Mouse (Mus musculus) C2C12 (cell line): ENCODE measurements at regions not wholly inside any gene's neighbourhood (a gene's known extent, or its start where the extent isn't known, plus 50 kb on each side); places are given as distances from the start of the nearest gene placed in this dataset.

Source experiments
- H3K27me3 ChIP-seq: one replicate; pipeline ENCODE4 v1.6.1; 2011; ENCODE audit not compliant: control insufficient read depth, insufficient read depth, insufficient read length
- H3K36me3 ChIP-seq: one replicate; pipeline ENCODE4 v1.6.1; 2011; ENCODE audit not compliant: control insufficient read depth, insufficient read depth
- H3K4me3 ChIP-seq: one replicate; pipeline ENCODE4 v1.5.1; 2011; ENCODE audit warnings: mild to moderate bottlenecking, control low read depth; ENCODE audit not compliant: poor library complexity, insufficient read depth, severe bottlenecking
- H3K79me2 ChIP-seq: one replicate; pipeline ENCODE4 v1.6.1; 2011; ENCODE audit not compliant: control insufficient read depth, insufficient read depth
- H3K79me3 ChIP-seq: one replicate; pipeline ENCODE4 v1.6.1; 2011; ENCODE audit warnings: low read depth, control low read depth
- H3ac ChIP-seq: one replicate; pipeline ENCODE3; 2011; ENCODE audit warnings: low read depth; ENCODE audit not compliant: control insufficient read depth, insufficient read length
- CEBPB ChIP-seq: IDR thresholded peaks from one replicate; pipeline ENCODE4 v1.6.1; 2011; ENCODE audit warnings: low read depth, mild to moderate bottlenecking, control low read depth, moderate library complexity
- CTCF ChIP-seq: IDR thresholded peaks from one replicate; pipeline ENCODE4 v1.5.1; 2011; ENCODE audit not compliant: control insufficient read depth, insufficient read depth, insufficient read length
- FOSL1 ChIP-seq: IDR thresholded peaks from one replicate; pipeline ENCODE4 v1.8.0; 2011; ENCODE audit warnings: mild to moderate bottlenecking, low read length; ENCODE audit not compliant: poor library complexity, insufficient read depth, severe bottlenecking
- MAX ChIP-seq: IDR thresholded peaks from one replicate; pipeline ENCODE4 v1.6.1; 2011; ENCODE audit warnings: mild to moderate bottlenecking, control low read depth
- MYOD1 ChIP-seq: IDR thresholded peaks from one replicate; pipeline ENCODE4 v1.6.1; 2011; ENCODE audit warnings: low read depth; ENCODE audit not compliant: control insufficient read depth, insufficient read length
- MYOG ChIP-seq: IDR thresholded peaks from one replicate; pipeline ENCODE4 v1.6.1; 2011; ENCODE audit not compliant: control insufficient read depth, insufficient read length; ENCODE audit errors: extremely low read depth
- USF1 ChIP-seq: IDR thresholded peaks from one replicate; pipeline ENCODE4 v1.6.1; 2011; ENCODE audit warnings: low read depth, mild to moderate bottlenecking, control low read depth, moderate library complexity

- Histone ChIP-seq H3ac (no peak overlapping the region), H3K79me3 (no peaks in the 10 kb centered on the region), H3K27me3 (no peaks in the 10 kb centered on the region), H3K36me3 (no peaks in the 10 kb centered on the region), H3K79me2 (no peaks in the 10 kb centered on the region), H3K4me3 (no peak overlapping the region)
- TF ChIP-seq MYOG (no peak), MYOD1 (no peak), CEBPB (no peak), CTCF (no peak), USF1 (no peak), FOSL1 (no peak), MAX (no peak)
These were observed 56.2 kb upstream of the Kitl start for GRCm38 (mm10) chr10:99959279-99959678.

- no peak overlapping the region for H3K4me3 ChIP-seq
- TF ChIP-seq CTCF = no peak
- TF ChIP-seq MYOD1 = no peak
- TF ChIP-seq MAX = no peak
- no peaks in the 10 kb centered on the region for H3K36me3 ChIP-seq
- no peak overlapping the region for H3ac ChIP-seq
- H3K27me3 ChIP-seq = no peaks in the 10 kb centered on the region
- H3K79me2 ChIP-seq = no peaks in the 10 kb centered on the region
- no peaks in the 10 kb centered on the region for H3K79me3 ChIP-seq
These were observed 62.9 kb upstream of the Kitl start for GRCm38 (mm10) chr10:99952486-99952885.

GRCm38 (mm10) chr10:99951718-99952117 lies 63.7 kb upstream of the Kitl start:
- no peaks in the 10 kb centered on the region for H3K79me3 ChIP-seq
- no peaks in the 10 kb centered on the region for H3K27me3 ChIP-seq
- no peak overlapping the region for H3ac ChIP-seq
- H3K36me3 ChIP-seq = no peaks in the 10 kb centered on the region
- TF ChIP-seq MYOD1 = no peak
- TF ChIP-seq FOSL1 = peak; percentile 8
- TF ChIP-seq MYOG = no peak
- H3K79me2 ChIP-seq = no peaks in the 10 kb centered on the region
- no peak overlapping the region for H3K4me3 ChIP-seq

- no peak overlapping the region for H3K4me3 ChIP-seq
- H3K79me2 ChIP-seq = no peaks in the 10 kb centered on the region
- H3K79me3 ChIP-seq = no peaks in the 10 kb centered on the region
- H3ac ChIP-seq = no peak overlapping the region
- no peaks in the 10 kb centered on the region for H3K36me3 ChIP-seq
- no peak for TF ChIP-seq FOSL1
- no peak for TF ChIP-seq CTCF
- no peak for TF ChIP-seq USF1
- no peak for TF ChIP-seq MYOD1
- no peak for TF ChIP-seq MAX
- H3K27me3 ChIP-seq = no peaks in the 10 kb centered on the region
These were observed 64.1 kb upstream of the Kitl start for GRCm38 (mm10) chr10:99951316-99951715.

- Histone ChIP-seq H3K4me3 (no peak overlapping the region), H3ac (no peak overlapping the region), H3K79me3 (no peaks in the 10 kb centered on the region), H3K36me3 (no peaks in the 10 kb centered on the region), H3K27me3 (no peaks in the 10 kb centered on the region), H3K79me2 (no peaks in the 10 kb centered on the region)
- TF ChIP-seq MAX (no peak), CTCF (no peak), MYOD1 (no peak), MYOG (no peak), FOSL1 (no peak), CEBPB (no peak), USF1 (no peak)
These were observed 66.7 kb upstream of the Kitl start for GRCm38 (mm10) chr10:99948740-99949139.

GRCm38 (mm10) chr10:99945418-99945817 lies 70.0 kb upstream of the Kitl start:
- no peak overlapping the region for H3K4me3 ChIP-seq
- H3K36me3 ChIP-seq = no peaks in the 10 kb centered on the region
- H3ac ChIP-seq = no peak overlapping the region

More at GRCm38 (mm10) chr10:99945418-99945817, 70.0 kb upstream of the Kitl start:
- TF ChIP-seq FOSL1 (peak; percentile 69), MYOG (no peak)
- Histone ChIP-seq H3K79me3 (no peaks in the 10 kb centered on the region), H3K27me3 (no peaks in the 10 kb centered on the region), H3K79me2 (no peaks in the 10 kb centered on the region)
